Mouse (Mus musculus): Measurements from ENCODE around the gene Cnksr3. TPM values are rescaled to one million over a fixed set of nuclear protein-coding genes. Genes with fewer than 3 reads are reported as not detected.

Cnksr3 gene
- polyA plus RNA-seq, 1 experiment from 2014 or later: 11.0 TPM

- H3K27me3 ChIP-seq (ENCODE audit: control insufficient read depth, insufficient read depth, low read depth, low read length): no peaks in the 10 kb centered on the region
- H3K9ac ChIP-seq (ENCODE audit: low read length): no peak overlapping the region
- peak overlapping the region; percentile 52; the same call in 1 of the 2 replicates for H3K27ac ChIP-seq (ENCODE audit: low read length)
- H3K4me1 ChIP-seq (replicated peaks; ENCODE audit: control insufficient read depth, insufficient read depth, low read length): peaks cover 31% of the 10 kb centered on the region
- 50% methylated on average over 8 of the region's 8 CpGs for whole genome bisulfite sequencing
- no peaks in the 10 kb centered on the region for H3K36me3 ChIP-seq (ENCODE audit: control insufficient read depth, insufficient read depth, low read length)
- H3K4me3 ChIP-seq (ENCODE audit: low read length): no peak overlapping the region
- no peak overlapping the region for H3K4me2 ChIP-seq (ENCODE audit: low read depth, low read length)
- no peaks in the 10 kb centered on the region for H3K9me3 ChIP-seq (ENCODE audit: control insufficient read depth, low read length)
- peak; percentile 66 for ATAC-seq (ENCODE audit: low read depth)
Observed at GRCm38 (mm10) chr10:7142287-7142686, 69.8 kb downstream of the Cnksr3 start.

DNA sequence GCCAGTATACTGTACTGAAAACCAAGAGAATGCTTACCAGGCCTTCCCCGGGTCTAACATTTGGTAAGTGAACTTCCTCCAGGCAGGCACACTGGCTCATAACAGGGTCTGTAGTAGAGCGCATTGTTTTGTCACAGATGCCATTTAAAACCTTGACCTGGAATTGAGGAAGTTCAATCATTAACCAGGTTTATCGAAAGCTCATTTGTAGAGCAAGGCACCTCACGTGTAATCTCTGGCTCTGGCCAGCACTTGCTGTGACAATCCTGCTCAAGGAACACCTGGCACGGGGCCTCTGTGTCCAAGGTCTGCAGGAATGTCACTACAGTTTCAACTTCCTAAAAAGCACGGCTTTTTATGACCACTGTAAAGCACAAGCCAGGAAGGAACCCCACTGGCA, 71.8 kb downstream of the Cnksr3 start:
- Histone ChIP-seq H3K27ac (ENCODE audit: low read length) (peak overlapping the region; percentile 23; the same call in 1 of the 2 replicates), H3K9me3 (ENCODE audit: control insufficient read depth, low read length) (no peaks in the 10 kb centered on the region), H3K36me3 (ENCODE audit: control insufficient read depth, insufficient read depth, low read length) (no peaks in the 10 kb centered on the region), H3K4me2 (ENCODE audit: low read depth, low read length) (no peak overlapping the region), H3K9ac (ENCODE audit: low read length) (no peak overlapping the region), H3K4me1 (replicated peaks; ENCODE audit: control insufficient read depth, insufficient read depth, low read length) (peaks cover 30% of the 10 kb centered on the region), H3K27me3 (ENCODE audit: control insufficient read depth, insufficient read depth, low read depth, low read length) (no peaks in the 10 kb centered on the region), H3K4me3 (ENCODE audit: low read length) (no peak overlapping the region)
- no peak for ATAC-seq (ENCODE audit: low read depth)
- 44% methylated on average over 6 of the region's 6 CpGs for WGBS

DNA sequence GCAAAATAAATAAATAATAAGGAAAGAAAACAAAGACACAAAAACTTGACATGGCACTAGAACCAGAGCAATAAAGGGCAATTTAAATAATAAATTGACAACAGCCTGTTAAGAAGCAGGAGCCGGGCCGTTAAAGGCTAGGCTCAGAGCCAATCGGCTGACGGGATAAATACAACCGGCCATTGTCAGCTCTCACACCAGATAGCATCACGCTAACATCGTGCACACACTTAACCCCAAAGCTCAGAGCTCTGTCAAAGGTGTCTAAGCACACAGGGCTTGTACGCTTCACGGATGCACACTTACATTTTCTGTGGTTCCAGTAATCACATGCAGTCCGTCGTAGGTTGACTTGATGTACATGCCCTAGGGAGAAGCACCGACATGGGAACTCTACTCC, 74.0 kb downstream of the Cnksr3 start:
- H3K4me1 ChIP-seq (replicated peaks; ENCODE audit: control insufficient read depth, insufficient read depth, low read length): peaks cover 19% of the 10 kb centered on the region
- H3K27me3 ChIP-seq (ENCODE audit: control insufficient read depth, insufficient read depth, low read depth, low read length): no peaks in the 10 kb centered on the region
- WGBS: 61% methylated on average over 12 of the region's 12 CpGs
- peaks cover 6% of the 10 kb centered on the region; the same call in 1 of the 2 replicates for H3K36me3 ChIP-seq (ENCODE audit: control insufficient read depth, insufficient read depth, low read length)
- no peak overlapping the region for H3K9ac ChIP-seq (ENCODE audit: low read length)
- no peak overlapping the region for H3K4me3 ChIP-seq (ENCODE audit: low read length)
- H3K27ac ChIP-seq (ENCODE audit: low read length): no peak overlapping the region
- no peak for ATAC-seq (ENCODE audit: low read depth)
- no peak overlapping the region for H3K4me2 ChIP-seq (ENCODE audit: low read depth, low read length)
- H3K9me3 ChIP-seq (ENCODE audit: control insufficient read depth, low read length): no peaks in the 10 kb centered on the region

- WGBS: 56% methylated on average over 2 of the region's 2 CpGs
- H3K36me3 ChIP-seq (ENCODE audit: control insufficient read depth, insufficient read depth, low read length): peaks cover 12% of the 10 kb centered on the region
- no peaks in the 10 kb centered on the region for H3K9me3 ChIP-seq (ENCODE audit: control insufficient read depth, low read length)
- no peaks in the 10 kb centered on the region for H3K27me3 ChIP-seq (ENCODE audit: control insufficient read depth, insufficient read depth, low read depth, low read length)
- H3K4me3 ChIP-seq (ENCODE audit: low read length): no peak overlapping the region
- H3K4me2 ChIP-seq (ENCODE audit: low read depth, low read length): no peak overlapping the region
- peak; percentile 49; the same call in 1 of the 2 replicates for ATAC-seq (ENCODE audit: low read depth)
- peak overlapping the region; percentile 57 for H3K27ac ChIP-seq (ENCODE audit: low read length)
- H3K4me1 ChIP-seq (replicated peaks; ENCODE audit: control insufficient read depth, insufficient read depth, low read length): peaks cover 11% of the 10 kb centered on the region; the same call in 1 of the 2 replicates
- H3K9ac ChIP-seq (ENCODE audit: low read length): no peak overlapping the region
Observed at GRCm38 (mm10) chr10:7135751-7136150, 76.3 kb downstream of the Cnksr3 start.

DNA sequence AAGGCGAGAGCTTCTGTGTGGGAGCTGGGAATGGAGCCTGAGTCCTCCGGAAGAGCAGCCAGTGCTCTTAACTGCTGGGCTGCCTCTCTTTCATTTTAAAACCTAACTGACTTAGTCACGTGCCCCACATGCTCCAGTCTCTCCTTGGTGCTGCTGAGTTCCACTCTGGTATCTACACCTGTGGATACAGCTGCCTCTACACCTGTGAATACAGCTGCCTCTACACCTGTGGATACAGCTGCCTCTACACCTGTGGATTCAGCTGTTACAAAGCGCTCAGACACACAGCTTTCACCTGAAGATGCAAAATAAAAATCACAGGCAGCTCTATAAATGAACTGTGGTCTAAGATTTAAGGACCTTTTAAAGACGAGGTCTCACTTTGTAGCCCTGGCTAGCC, 79.0 kb downstream of the Cnksr3 start:
- Histone ChIP-seq H3K4me1 (replicated peaks; ENCODE audit: control insufficient read depth, insufficient read depth, low read length) (peaks cover 6% of the 10 kb centered on the region; the same call in 1 of the 2 replicates), H3K36me3 (ENCODE audit: control insufficient read depth, insufficient read depth, low read length) (peaks cover 15% of the 10 kb centered on the region), H3K9ac (ENCODE audit: low read length) (no peak overlapping the region), H3K4me3 (ENCODE audit: low read length) (no peak overlapping the region), H3K9me3 (ENCODE audit: control insufficient read depth, low read length) (no peaks in the 10 kb centered on the region), H3K27ac (ENCODE audit: low read length) (no peak overlapping the region), H3K27me3 (ENCODE audit: control insufficient read depth, insufficient read depth, low read depth, low read length) (no peaks in the 10 kb centered on the region), H3K4me2 (ENCODE audit: low read depth, low read length) (no peak overlapping the region)
- WGBS: 81% methylated on average over 5 of the region's 5 CpGs
- ATAC-seq (ENCODE audit: low read depth): no peak

DNA sequence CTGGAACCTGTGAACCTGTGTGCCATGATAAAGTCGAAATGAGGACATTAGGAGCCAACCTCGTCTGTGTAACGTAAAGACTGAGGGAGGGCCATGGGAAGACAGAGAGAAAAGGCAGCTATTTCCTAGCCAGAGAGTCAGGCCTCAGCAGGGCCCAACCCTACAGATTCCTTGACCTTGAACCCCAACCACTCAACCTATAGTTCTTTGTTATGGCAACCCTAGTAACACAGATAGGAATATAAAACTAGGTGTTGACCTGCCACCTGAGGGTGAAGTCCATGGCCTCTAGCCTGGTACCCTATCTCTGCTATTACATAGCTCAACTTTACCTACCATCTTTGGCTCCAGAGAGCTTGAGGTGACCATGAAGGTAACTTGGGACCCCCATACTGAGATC, 80.6 kb downstream of the Cnksr3 start:
- WGBS: 90% methylated on average over 3 of the region's 3 CpGs
- no peak overlapping the region for H3K9ac ChIP-seq (ENCODE audit: low read length)
- H3K36me3 ChIP-seq (ENCODE audit: control insufficient read depth, insufficient read depth, low read length): peaks cover 16% of the 10 kb centered on the region
- no peak overlapping the region for H3K27ac ChIP-seq (ENCODE audit: low read length)
- no peak for ATAC-seq (ENCODE audit: low read depth)
- no peak overlapping the region for H3K4me2 ChIP-seq (ENCODE audit: low read depth, low read length)
- H3K27me3 ChIP-seq (ENCODE audit: control insufficient read depth, insufficient read depth, low read depth, low read length): no peaks in the 10 kb centered on the region
- H3K9me3 ChIP-seq (ENCODE audit: control insufficient read depth, low read length): no peaks in the 10 kb centered on the region
- H3K4me3 ChIP-seq (ENCODE audit: low read length): no peak overlapping the region
- H3K4me1 ChIP-seq (replicated peaks; ENCODE audit: control insufficient read depth, insufficient read depth, low read length): peaks cover 11% of the 10 kb centered on the region; the same call in 1 of the 2 replicates

- Histone ChIP-seq H3K27ac (ENCODE audit: low read length) (no peak overlapping the region), H3K4me2 (ENCODE audit: low read depth, low read length) (no peak overlapping the region), H3K9ac (ENCODE audit: low read length) (no peak overlapping the region), H3K4me1 (replicated peaks; ENCODE audit: control insufficient read depth, insufficient read depth, low read length) (0 out of 2 replicates have a peak, but pooled peaks cover 6% of the 10 kb centered on the region), H3K36me3 (ENCODE audit: control insufficient read depth, insufficient read depth, low read length) (peaks cover 19% of the 10 kb centered on the region), H3K4me3 (ENCODE audit: low read length) (no peak overlapping the region), H3K9me3 (ENCODE audit: control insufficient read depth, low read length) (no peaks in the 10 kb centered on the region), H3K27me3 (ENCODE audit: control insufficient read depth, insufficient read depth, low read depth, low read length) (no peaks in the 10 kb centered on the region)
- 89% methylated on average over 9 of the region's 9 CpGs for WGBS
- ATAC-seq (ENCODE audit: low read depth): no peak
Observed at GRCm38 (mm10) chr10:7127828-7128227, 84.2 kb downstream of the Cnksr3 start.

GRCm38 (mm10) chr10:7126882-7127281, 85.2 kb downstream of the Cnksr3 start:
- Histone ChIP-seq H3K9me3 (ENCODE audit: control insufficient read depth, low read length) (no peaks in the 10 kb centered on the region), H3K4me3 (ENCODE audit: low read length) (no peak overlapping the region), H3K27ac (ENCODE audit: low read length) (no peak overlapping the region), H3K9ac (ENCODE audit: low read length) (no peak overlapping the region), H3K4me2 (ENCODE audit: low read depth, low read length) (no peak overlapping the region), H3K36me3 (ENCODE audit: control insufficient read depth, insufficient read depth, low read length) (peaks cover 19% of the 10 kb centered on the region), H3K4me1 (replicated peaks; ENCODE audit: control insufficient read depth, insufficient read depth, low read length) (0 out of 2 replicates have a peak, but pooled peaks cover 6% of the 10 kb centered on the region), H3K27me3 (ENCODE audit: control insufficient read depth, insufficient read depth, low read depth, low read length) (no peaks in the 10 kb centered on the region)
- ATAC-seq (ENCODE audit: low read depth): no peak
- WGBS: 59% methylated on average over 12 of the region's 12 CpGs

DNA sequence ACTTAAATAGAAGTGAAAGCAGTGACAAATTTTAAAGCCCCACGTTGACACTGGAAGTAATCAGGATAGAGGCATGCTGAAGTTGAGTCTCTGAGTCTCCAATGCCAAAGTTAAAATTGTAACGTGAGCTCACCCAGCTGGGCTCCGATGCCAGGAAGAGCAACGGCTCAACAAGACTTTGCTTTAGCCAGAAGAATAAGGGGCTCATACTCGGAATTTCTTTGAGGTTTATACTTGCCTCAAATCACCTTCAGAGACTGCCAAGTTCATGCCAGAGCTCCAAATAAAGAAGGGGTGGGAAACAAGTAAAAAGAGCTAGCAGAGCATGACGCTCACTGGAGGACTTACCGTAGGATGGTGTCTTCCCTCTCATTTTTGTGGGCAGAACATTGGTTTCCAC, 85.8 kb downstream of the Cnksr3 start:
- H3K36me3 ChIP-seq (ENCODE audit: control insufficient read depth, insufficient read depth, low read length): peaks cover 16% of the 10 kb centered on the region; the same call in 1 of the 2 replicates
- 0 out of 2 replicates have a peak, but pooled peaks cover 6% of the 10 kb centered on the region for H3K4me1 ChIP-seq (replicated peaks; ENCODE audit: control insufficient read depth, insufficient read depth, low read length)
- no peak for ATAC-seq (ENCODE audit: low read depth)
- H3K4me2 ChIP-seq (ENCODE audit: low read depth, low read length): no peak overlapping the region
- H3K9me3 ChIP-seq (ENCODE audit: control insufficient read depth, low read length): no peaks in the 10 kb centered on the region
- no peak overlapping the region for H3K9ac ChIP-seq (ENCODE audit: low read length)
- peak overlapping the region; percentile 10; the same call in 1 of the 2 replicates for H3K27ac ChIP-seq (ENCODE audit: low read length)
- no peaks in the 10 kb centered on the region for H3K27me3 ChIP-seq (ENCODE audit: control insufficient read depth, insufficient read depth, low read depth, low read length)
- 54% methylated on average over 7 of the region's 7 CpGs for WGBS
- no peak overlapping the region for H3K4me3 ChIP-seq (ENCODE audit: low read length)

GRCm38 (mm10) chr10:7124993-7125392, 87.0 kb downstream of the Cnksr3 start:
- Histone ChIP-seq H3K9ac (ENCODE audit: low read length) (no peak overlapping the region), H3K4me1 (replicated peaks; ENCODE audit: control insufficient read depth, insufficient read depth, low read length) (0 out of 2 replicates have a peak, but pooled peaks cover 6% of the 10 kb centered on the region), H3K36me3 (ENCODE audit: control insufficient read depth, insufficient read depth, low read length) (peaks cover 19% of the 10 kb centered on the region), H3K27me3 (ENCODE audit: control insufficient read depth, insufficient read depth, low read depth, low read length) (no peaks in the 10 kb centered on the region), H3K27ac (ENCODE audit: low read length) (no peak overlapping the region), H3K4me2 (ENCODE audit: low read depth, low read length) (no peak overlapping the region), H3K4me3 (ENCODE audit: low read length) (no peak overlapping the region), H3K9me3 (ENCODE audit: control insufficient read depth, low read length) (no peaks in the 10 kb centered on the region)
- WGBS: 80% methylated on average over 7 of the region's 7 CpGs
- ATAC-seq (ENCODE audit: low read depth): no peak

All from lung, embryonic 16.5 days (tissue).